Comparison of ENCODE assay signal across 10 mouse cellular contexts in genomic region chr4:118061809-118062463, GRCm38 (mm10).
DNase-seq lines count a peak whose midpoint lies in the region; ATAC-seq lines count a peak whose summit lies in the region.
"Had no signal": no experiment of that assay in that cellular context is flagged by ENCODE, and none has a peak within 500 bp of the region (broad histone marks: within the 10 kb centered on the region; RNA-seq: fewer than 3 reads in every experiment).

No protein-coding gene starts in this region.

- H3K36me3 ChIP-seq in heart, embryonic 11.5 days (ENCODE audit: control insufficient read depth, insufficient read depth, low read length): no peaks in the 10 kb centered on the region
- H3K36me3 ChIP-seq in midbrain, embryonic 12.5 days: no peaks in the 10 kb centered on the region
- no peaks in the 10 kb centered on the region for H3K36me3 ChIP-seq in midbrain, embryonic 11.5 days (ENCODE audit: control insufficient read depth, insufficient read depth, low read length)
- H3K36me3 ChIP-seq in intestine, embryonic 15.5 days: no peaks in the 10 kb centered on the region
- H3K36me3 ChIP-seq: embryonic facial prominence, embryonic 12.5 days had no signal

- 47% methylated on average over 9 of the region's 9 CpGs for WGBS in heart, embryonic 11.5 days (ENCODE audit: insufficient replicate concordance)
- 55% methylated on average over 9 of the region's 9 CpGs for WGBS in midbrain, embryonic 12.5 days
- 59% methylated on average over 9 of the region's 9 CpGs for WGBS in midbrain, embryonic 11.5 days
- WGBS in intestine, embryonic 15.5 days: 57% methylated on average over 9 of the region's 9 CpGs

- no peak overlapping the region for H3K27ac ChIP-seq in heart, embryonic 11.5 days (ENCODE audit: low read depth, low read length)
- 0 out of 2 replicates have a peak overlapping the region, but pooled peaks have one; percentile 3 for H3K27ac ChIP-seq in midbrain, embryonic 12.5 days (replicated peaks)
- H3K27ac ChIP-seq in midbrain, embryonic 11.5 days (ENCODE audit: low read depth, low read length): no peak overlapping the region
- peak overlapping the region; percentile 23; the same call in 1 of the 2 replicates for H3K27ac ChIP-seq in intestine, embryonic 15.5 days
- H3K27ac ChIP-seq: embryonic facial prominence, embryonic 12.5 days had no signal

- no peaks in the 10 kb centered on the region for H3K27me3 ChIP-seq in heart, embryonic 11.5 days (ENCODE audit: control insufficient read depth, insufficient read depth, low read length)
- no peaks in the 10 kb centered on the region for H3K27me3 ChIP-seq in midbrain, embryonic 12.5 days
- no peaks in the 10 kb centered on the region for H3K27me3 ChIP-seq in midbrain, embryonic 11.5 days (ENCODE audit: control insufficient read depth, insufficient read depth, low read length)
- H3K27me3 ChIP-seq in intestine, embryonic 15.5 days (replicated peaks): no peaks in the 10 kb centered on the region
- H3K27me3 ChIP-seq: embryonic facial prominence, embryonic 12.5 days had no signal

- H3K4me2 ChIP-seq in heart, embryonic 11.5 days: no peak overlapping the region
- H3K4me2 ChIP-seq in midbrain, embryonic 12.5 days (replicated peaks): no peak overlapping the region
- no peak overlapping the region for H3K4me2 ChIP-seq in midbrain, embryonic 11.5 days
- no peak overlapping the region for H3K4me2 ChIP-seq in intestine, embryonic 15.5 days (replicated peaks)
- H3K4me2 ChIP-seq: embryonic facial prominence, embryonic 12.5 days had no signal

- ATAC-seq in heart, embryonic 11.5 days (replicated peaks; ENCODE audit: insufficient number of reproducible peaks, low FRiP score, low TSS enrichment): no peak
- no peak for ATAC-seq in midbrain, embryonic 12.5 days (ENCODE audit: low FRiP score, low read depth)
- ATAC-seq in midbrain, embryonic 11.5 days (ENCODE audit: low FRiP score): no peak
- no peak for ATAC-seq in intestine, embryonic 15.5 days

- DNase-seq in heart, adult 11 months: no peak
- DNase-seq in midbrain, embryonic 11.5 days (ENCODE audit: low spot score, missing footprints): no peak
- no peak for DNase-seq in layer of hippocampus, postnatal 36 days
- DNase-seq in layer of hippocampus, postnatal 14 days (ENCODE audit: low spot score in 2 of 2): no peak
- DNase-seq in cerebellum, postnatal 10 days: no peak
- DNase-seq: left cerebral cortex, postnatal 4 days had no signal

- H3K4me1 ChIP-seq in heart, embryonic 11.5 days (ENCODE audit: control insufficient read depth, insufficient read depth, low read length): peaks cover 18% of the 10 kb centered on the region
- 0 out of 2 replicates have a peak, but pooled peaks cover 6% of the 10 kb centered on the region for H3K4me1 ChIP-seq in midbrain, embryonic 12.5 days
- peaks cover 3% of the 10 kb centered on the region; the same call in 1 of the 2 replicates for H3K4me1 ChIP-seq in midbrain, embryonic 11.5 days (ENCODE audit: control insufficient read depth, insufficient read depth, low read length)
- H3K4me1 ChIP-seq in intestine, embryonic 15.5 days (replicated peaks): peaks cover 26% of the 10 kb centered on the region

- H3K9ac ChIP-seq in heart, embryonic 11.5 days (ENCODE audit: low read depth, low read length): peak overlapping the region; percentile 28; the same call in 1 of the 2 replicates
- no peak overlapping the region for H3K9ac ChIP-seq in midbrain, embryonic 12.5 days (replicated peaks)
- H3K9ac ChIP-seq in midbrain, embryonic 11.5 days (ENCODE audit: low read length): no peak overlapping the region
- H3K9ac ChIP-seq in intestine, embryonic 15.5 days: no peak overlapping the region
- H3K9ac ChIP-seq: embryonic facial prominence, embryonic 12.5 days had no signal

- no peak overlapping the region for H3K4me3 ChIP-seq in heart, embryonic 11.5 days (ENCODE audit: low read depth, low read length)
- no peak overlapping the region for H3K4me3 ChIP-seq in midbrain, embryonic 12.5 days
- no peak overlapping the region for H3K4me3 ChIP-seq in midbrain, embryonic 11.5 days (ENCODE audit: low read depth, low read length)
- no peak overlapping the region for H3K4me3 ChIP-seq in intestine, embryonic 15.5 days (replicated peaks)
- H3K4me3 ChIP-seq: embryonic facial prominence, embryonic 12.5 days had no signal

- H3K9me3 ChIP-seq in heart, embryonic 11.5 days (replicated peaks; ENCODE audit: control insufficient read depth, low read length): no peaks in the 10 kb centered on the region
- no peaks in the 10 kb centered on the region for H3K9me3 ChIP-seq in midbrain, embryonic 12.5 days
- H3K9me3 ChIP-seq in midbrain, embryonic 11.5 days (ENCODE audit: control insufficient read depth, low read length): no peaks in the 10 kb centered on the region
- H3K9me3 ChIP-seq in intestine, embryonic 15.5 days: no peaks in the 10 kb centered on the region
- H3K9me3 ChIP-seq: embryonic facial prominence, embryonic 12.5 days had no signal

Comparison
In these comparisons a context has a peak if more than half of its experiments do, and no peak if none do; other contexts are left out.
1. H3K27ac ChIP-seq: peak in midbrain, embryonic 12.5 days (single experiment) and intestine, embryonic 15.5 days (single experiment); none in heart, embryonic 11.5 days (single experiment) and midbrain, embryonic 11.5 days (single experiment).